Mouse (Mus musculus) ovary, adult 10 weeks (tissue): Measurements from ENCODE around the gene Cmtm8. TPM values are rescaled to one million over a fixed set of nuclear protein-coding genes. Genes with fewer than 3 reads are reported as not detected.

Experiments
- polyA plus RNA-seq: library from polyadenylated mRNA; stranded (reverse); fragments of 350-450 nt; fragmentation: Illumina TruSeq; extraction: RNeasy Lipid Tissue Mini Kit (QIAGEN cat#74804); gene quantifications from one replicate; pipeline ENCODE4 v1.2.3, GENCODE M21; 2014

Cmtm8 gene
- polyA plus RNA-seq = 13.1 TPM

GRCm38 (mm10) chr9:114844017-114844662 is at the start of gene Cmtm8:
Cmtm8 (minus strand) TSS chr9:114844156.

GRCm38 (mm10) chr9:114781526-114782212 is 62.3 kb downstream of the Cmtm8 start, which contains the start of gene Cmtm7:
Cmtm7 (minus strand) TSS chr9:114781856.

Other genes with a start within 250 kb of the Cmtm8 start
- gene Cnot10, start 204.0 kb downstream of the Cmtm8 start, polyA plus RNA-seq = 52.4 TPM
- gene Dync1li1, start 155.4 kb downstream of the Cmtm8 start, polyA plus RNA-seq = 48.8 TPM
- 78.2 TPM for gene Cmtm6, start 113.0 kb downstream of the Cmtm8 start, polyA plus RNA-seq
- 2.8 TPM for gene Cmtm7, start 62.3 kb downstream of the Cmtm8 start, polyA plus RNA-seq
- 41.9 TPM for gene Gpd1l, start 89.8 kb upstream of the Cmtm8 start, polyA plus RNA-seq
- not detected for gene Osbpl10, start 134.4 kb upstream of the Cmtm8 start, polyA plus RNA-seq
- gene Rps27rt, start 138.6 kb upstream of the Cmtm8 start, polyA plus RNA-seq = 124 TPM